Mouse (Mus musculus): Measurements from ENCODE around the gene Ctrl. TPM values are rescaled to one million over a fixed set of nuclear protein-coding genes. Genes with fewer than 3 reads are reported as not detected.

Gene Ctrl
- polyA plus RNA-seq, 1 experiment from 2014 or later, result 2.8 TPM

DNA sequence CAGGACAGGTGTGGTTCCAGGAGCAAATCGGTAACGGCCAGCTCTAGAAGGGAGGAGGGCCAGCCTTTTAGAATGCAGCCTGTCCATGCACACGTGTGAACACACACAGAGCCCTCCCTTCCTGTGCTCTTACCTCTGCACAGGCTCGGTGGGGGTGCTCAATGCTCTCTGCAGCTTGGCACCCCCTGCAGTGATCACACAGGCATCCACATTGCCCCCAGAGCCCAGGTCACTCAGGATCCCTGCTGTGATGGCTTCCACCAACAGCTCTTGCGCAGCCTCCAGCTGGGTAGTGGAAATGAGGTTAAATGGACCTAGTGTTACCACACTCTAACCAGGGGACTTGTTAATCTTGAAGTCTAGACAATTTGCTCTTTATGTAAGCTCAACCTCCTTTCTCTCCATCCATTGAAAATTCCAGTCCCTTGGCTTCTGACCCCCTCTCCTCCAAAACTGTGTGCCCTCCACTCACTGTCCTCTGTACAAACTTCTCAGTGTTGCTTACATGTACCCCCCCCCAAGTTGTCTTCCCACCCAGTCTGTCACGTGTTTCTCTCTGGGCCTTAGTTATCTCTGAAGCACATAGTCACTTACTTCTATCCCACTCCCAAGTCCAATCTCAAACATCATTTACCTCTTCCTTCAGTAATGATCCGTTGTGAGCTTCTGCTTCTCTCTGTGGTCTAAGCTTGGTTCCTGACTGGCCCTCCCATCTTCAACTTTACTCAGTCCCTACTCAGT lies 2.4 kb upstream of the Ctrl start:
- ATAC-seq (ENCODE audit: low FRiP score), result no peak
- peaks cover 21% of the 10 kb centered on the region for H3K36me3 ChIP-seq
- peaks cover 18% of the 10 kb centered on the region for H3K4me1 ChIP-seq (replicated peaks)
- peak overlapping the region; percentile 93 for H3K9ac ChIP-seq
- peak overlapping the region; percentile 74 for H3K4me3 ChIP-seq
- 38% methylated on average over 7 of the region's 7 CpGs for WGBS
- no peak overlapping the region for H3K27ac ChIP-seq
- H3K27me3 ChIP-seq, result no peaks in the 10 kb centered on the region
- no peaks in the 10 kb centered on the region for H3K9me3 ChIP-seq
- H3K4me2 ChIP-seq, result peak overlapping the region; percentile 93

DNA sequence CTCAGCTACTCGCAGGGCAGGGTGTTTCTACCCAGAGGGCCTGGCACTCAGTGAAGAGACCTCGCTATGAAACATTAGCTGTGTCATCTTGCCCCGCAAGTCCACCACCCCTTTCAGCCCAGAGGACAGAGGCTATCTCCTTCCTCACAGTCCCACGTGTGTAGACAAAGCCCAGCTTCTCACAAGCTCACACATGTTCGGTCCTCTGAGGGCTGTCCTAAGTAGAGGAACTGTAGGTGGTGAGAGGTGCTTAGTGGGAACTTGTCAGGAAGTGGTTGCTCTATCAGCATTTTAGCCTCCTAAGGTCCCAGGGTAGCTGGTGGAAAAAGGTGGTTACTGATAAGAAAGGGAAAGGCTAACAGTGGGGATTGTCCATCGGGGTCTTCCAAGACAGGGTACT lies 1.4 kb upstream of the Ctrl start:
- Histone ChIP-seq H3K4me2 (no peak overlapping the region), H3K4me1 (replicated peaks) (peaks cover 23% of the 10 kb centered on the region), H3K4me3 (no peak overlapping the region), H3K9ac (0 out of 2 replicates have a peak overlapping the region, but pooled peaks have one; percentile 43), H3K27ac (no peak overlapping the region), H3K36me3 (peaks cover 21% of the 10 kb centered on the region), H3K27me3 (no peaks in the 10 kb centered on the region), H3K9me3 (no peaks in the 10 kb centered on the region)
- no peak for ATAC-seq (ENCODE audit: low FRiP score)
- WGBS, result 86% methylated on average over 6 of the region's 6 CpGs

DNA sequence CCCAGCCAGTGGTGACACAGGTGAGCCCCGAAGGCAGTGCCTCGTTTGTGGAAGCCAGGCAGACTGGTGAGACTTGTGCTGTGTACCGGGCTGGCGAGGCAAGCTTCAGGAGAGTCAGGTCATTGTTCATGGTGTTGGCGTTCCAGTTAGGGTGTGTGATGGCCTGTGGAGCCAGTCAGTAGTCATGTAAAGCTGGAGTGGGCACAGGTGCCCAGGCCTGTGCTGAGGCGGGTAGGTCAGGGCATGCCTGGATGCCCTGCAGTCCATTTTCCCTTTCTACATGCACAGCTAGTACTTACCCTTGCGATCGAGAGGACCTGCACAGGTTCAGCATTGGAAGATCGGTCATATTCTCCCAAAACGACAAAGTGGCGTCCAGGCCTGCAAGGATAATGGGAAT lies 1.1 kb downstream of the Ctrl start:
- peak overlapping the region; percentile 43; the same call in 1 of the 2 replicates for H3K9ac ChIP-seq
- no peak overlapping the region for H3K4me3 ChIP-seq
- no peaks in the 10 kb centered on the region for H3K27me3 ChIP-seq
- no peak for ATAC-seq (ENCODE audit: low FRiP score)
- H3K9me3 ChIP-seq, result no peaks in the 10 kb centered on the region
- H3K27ac ChIP-seq, result no peak overlapping the region
- H3K36me3 ChIP-seq, result peaks cover 28% of the 10 kb centered on the region
- WGBS, result 92% methylated on average over 11 of the region's 11 CpGs
- H3K4me1 ChIP-seq (replicated peaks), result peaks cover 19% of the 10 kb centered on the region
- no peak overlapping the region for H3K4me2 ChIP-seq

DNA sequence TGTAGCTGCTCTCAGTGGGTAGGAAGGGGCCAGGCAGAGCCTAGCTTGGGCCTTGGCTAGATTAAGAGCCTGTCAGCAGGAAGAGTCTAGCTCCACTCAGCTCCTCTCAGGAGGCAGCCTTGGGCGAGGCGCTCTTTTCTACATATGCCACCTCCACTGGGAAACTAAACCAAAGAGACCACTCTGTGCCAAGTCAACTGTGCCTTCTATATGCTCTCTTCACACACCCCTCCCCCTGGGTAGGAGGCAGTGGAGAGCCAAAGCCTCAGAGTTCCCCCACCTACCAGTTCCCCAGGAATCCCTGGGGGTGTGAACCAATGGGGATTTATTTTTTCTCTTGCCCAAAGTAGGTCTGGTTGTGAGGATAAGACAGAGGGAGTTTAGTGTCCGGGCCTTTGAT lies 2.4 kb downstream of the Ctrl start:
- 94% methylated on average over 3 of the region's 3 CpGs for WGBS
- no peak; the same call in 1 of the 2 replicates for ATAC-seq (ENCODE audit: low FRiP score)

DNA sequence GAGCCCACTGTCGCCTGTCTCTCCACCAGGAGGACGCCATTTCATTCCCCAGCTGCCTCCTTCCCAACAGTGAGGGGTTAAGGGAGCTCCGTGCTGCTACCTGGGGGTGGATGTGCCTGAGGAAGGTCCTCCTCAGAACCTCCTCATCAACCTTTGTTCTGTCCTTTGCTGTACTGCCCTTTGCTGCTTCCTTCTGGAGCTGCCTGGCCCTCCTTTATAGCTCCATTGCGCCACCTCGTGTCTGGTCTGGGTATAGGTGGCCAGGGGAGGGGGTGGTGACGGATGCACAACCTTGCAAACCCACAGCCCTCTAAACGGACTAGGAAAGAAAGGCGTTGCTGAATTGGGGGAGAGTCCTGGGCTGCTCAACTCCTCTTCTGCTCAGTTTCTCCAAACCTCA lies 3.1 kb downstream of the Ctrl start:
- WGBS, result 10% methylated on average over 8 of the region's 8 CpGs

More for the DNA sequence above, 2.4 kb downstream of the Ctrl start:
- no peak overlapping the region for H3K4me3 ChIP-seq
- H3K27ac ChIP-seq, result no peak overlapping the region
- no peak overlapping the region for H3K4me2 ChIP-seq
- H3K4me1 ChIP-seq (replicated peaks), result peaks cover 16% of the 10 kb centered on the region
- H3K9ac ChIP-seq, result 0 out of 2 replicates have a peak overlapping the region, but pooled peaks have one; percentile 5
- H3K36me3 ChIP-seq, result peaks cover 28% of the 10 kb centered on the region
- H3K27me3 ChIP-seq, result no peaks in the 10 kb centered on the region
- no peaks in the 10 kb centered on the region for H3K9me3 ChIP-seq

DNA sequence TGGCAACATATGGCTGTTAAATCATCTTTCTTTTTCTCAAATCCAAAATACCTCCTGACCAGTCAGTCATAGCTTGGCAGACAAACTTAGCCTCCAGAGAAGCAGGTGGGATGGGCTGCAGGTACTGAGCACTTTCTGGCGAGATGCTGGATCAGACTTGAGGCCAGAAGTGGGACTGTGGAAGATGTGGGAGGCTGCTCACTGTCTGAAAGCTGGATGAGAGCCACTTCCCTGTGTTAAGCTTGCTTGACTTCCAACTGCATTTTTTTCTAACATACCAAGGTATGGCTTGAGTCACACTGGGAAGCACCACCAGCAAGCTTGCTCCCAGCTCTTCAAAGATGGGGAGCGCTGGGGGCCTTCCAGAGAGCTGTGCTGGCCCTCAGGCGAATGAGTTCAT lies 8.5 kb downstream of the Ctrl start:
- 80% methylated on average over 3 of the region's 3 CpGs for WGBS
- Histone ChIP-seq H3K27me3 (no peaks in the 10 kb centered on the region), H3K9me3 (no peaks in the 10 kb centered on the region), H3K36me3 (peaks cover 12% of the 10 kb centered on the region), H3K4me2 (no peak overlapping the region), H3K4me1 (replicated peaks) (peaks cover 14% of the 10 kb centered on the region), H3K9ac (0 out of 2 replicates have a peak overlapping the region, but pooled peaks have one; percentile 29), H3K27ac (no peak overlapping the region), H3K4me3 (no peak overlapping the region)
- ATAC-seq (ENCODE audit: low FRiP score), result no peak

More for the DNA sequence above, 3.1 kb downstream of the Ctrl start:
- Histone ChIP-seq H3K4me3 (no peak overlapping the region), H3K4me1 (replicated peaks) (peaks cover 13% of the 10 kb centered on the region), H3K9me3 (no peaks in the 10 kb centered on the region), H3K9ac (peak overlapping the region; percentile 67), H3K4me2 (0 out of 2 replicates have a peak overlapping the region, but pooled peaks have one; percentile 8), H3K36me3 (peaks cover 33% of the 10 kb centered on the region), H3K27ac (peak overlapping the region; percentile 79), H3K27me3 (no peaks in the 10 kb centered on the region)
- peak; percentile 67 for ATAC-seq (ENCODE audit: low FRiP score)

DNA sequence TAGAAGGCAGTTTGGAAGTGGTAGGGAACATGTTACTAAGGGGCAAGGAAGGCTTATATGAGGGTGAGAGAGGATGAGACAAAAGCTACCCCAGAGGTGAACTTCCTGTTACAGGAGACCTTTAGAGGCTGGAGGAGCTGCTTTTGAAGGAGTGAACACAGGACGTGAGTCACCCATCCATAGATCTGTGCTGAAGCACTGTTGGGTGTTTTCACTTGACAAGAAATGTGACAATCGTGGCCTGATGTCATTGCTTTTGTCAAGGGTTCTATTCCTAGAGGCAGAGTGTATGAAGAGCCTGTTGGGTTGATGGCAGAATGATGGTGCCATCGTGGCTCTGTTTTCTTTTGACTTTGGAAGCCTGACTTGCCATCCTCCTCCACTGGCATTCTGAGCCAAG lies 14.3 kb downstream of the Ctrl start:
- no peak for ATAC-seq (ENCODE audit: low FRiP score)
- no peaks in the 10 kb centered on the region for H3K27me3 ChIP-seq
- H3K36me3 ChIP-seq, result peaks cover 12% of the 10 kb centered on the region
- no peak overlapping the region for H3K4me3 ChIP-seq
- no peak overlapping the region for H3K4me2 ChIP-seq
- H3K9ac ChIP-seq, result no peak overlapping the region
- WGBS, result 93% methylated on average over 3 of the region's 3 CpGs
- no peaks in the 10 kb centered on the region for H3K4me1 ChIP-seq (replicated peaks)
- no peak overlapping the region for H3K27ac ChIP-seq
- H3K9me3 ChIP-seq, result no peaks in the 10 kb centered on the region

DNA sequence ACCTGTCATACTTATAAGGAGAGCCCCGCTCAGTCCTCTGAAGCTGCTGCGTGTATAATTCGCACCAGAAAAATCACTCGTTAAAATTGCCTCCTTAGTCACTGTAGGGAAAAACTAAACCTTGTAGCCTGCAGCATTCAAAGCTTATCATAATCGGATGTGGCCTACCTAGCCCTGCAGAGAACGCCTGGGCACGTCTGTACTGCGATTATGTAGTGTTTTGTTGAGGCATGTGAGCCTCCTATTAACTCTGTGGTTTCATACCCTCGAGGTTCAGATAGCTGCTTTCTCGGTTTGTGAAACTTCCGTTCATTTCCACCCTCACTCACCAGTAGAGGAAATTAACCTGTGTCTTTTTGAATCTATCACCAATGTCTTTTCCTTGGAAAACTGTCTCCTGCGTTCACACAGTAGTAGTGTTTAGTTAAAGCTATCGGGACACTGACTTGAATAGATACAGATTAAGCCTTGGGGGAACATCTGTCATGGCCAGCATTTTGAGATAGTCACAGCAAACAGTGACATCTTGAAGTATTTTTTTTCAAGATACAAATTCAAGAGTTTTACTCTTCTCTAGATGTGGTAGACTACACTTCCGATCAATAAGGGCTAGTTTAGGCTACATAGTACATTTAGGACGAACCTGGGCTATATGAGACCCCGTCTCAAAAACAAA lies 32.6 kb downstream of the Ctrl start:
- ATAC-seq (ENCODE audit: low FRiP score), result no peak
- Histone ChIP-seq H3K9ac (peak overlapping the region; percentile 99), H3K4me1 (replicated peaks) (peaks cover 14% of the 10 kb centered on the region), H3K4me3 (peak overlapping the region; percentile 93), H3K4me2 (peak overlapping the region; percentile 90), H3K36me3 (peaks cover 1% of the 10 kb centered on the region; the same call in 1 of the 2 replicates), H3K27me3 (no peaks in the 10 kb centered on the region), H3K9me3 (no peaks in the 10 kb centered on the region), H3K27ac (peak overlapping the region; percentile 90)
- WGBS, result 42% methylated on average over 16 of the region's 16 CpGs

DNA sequence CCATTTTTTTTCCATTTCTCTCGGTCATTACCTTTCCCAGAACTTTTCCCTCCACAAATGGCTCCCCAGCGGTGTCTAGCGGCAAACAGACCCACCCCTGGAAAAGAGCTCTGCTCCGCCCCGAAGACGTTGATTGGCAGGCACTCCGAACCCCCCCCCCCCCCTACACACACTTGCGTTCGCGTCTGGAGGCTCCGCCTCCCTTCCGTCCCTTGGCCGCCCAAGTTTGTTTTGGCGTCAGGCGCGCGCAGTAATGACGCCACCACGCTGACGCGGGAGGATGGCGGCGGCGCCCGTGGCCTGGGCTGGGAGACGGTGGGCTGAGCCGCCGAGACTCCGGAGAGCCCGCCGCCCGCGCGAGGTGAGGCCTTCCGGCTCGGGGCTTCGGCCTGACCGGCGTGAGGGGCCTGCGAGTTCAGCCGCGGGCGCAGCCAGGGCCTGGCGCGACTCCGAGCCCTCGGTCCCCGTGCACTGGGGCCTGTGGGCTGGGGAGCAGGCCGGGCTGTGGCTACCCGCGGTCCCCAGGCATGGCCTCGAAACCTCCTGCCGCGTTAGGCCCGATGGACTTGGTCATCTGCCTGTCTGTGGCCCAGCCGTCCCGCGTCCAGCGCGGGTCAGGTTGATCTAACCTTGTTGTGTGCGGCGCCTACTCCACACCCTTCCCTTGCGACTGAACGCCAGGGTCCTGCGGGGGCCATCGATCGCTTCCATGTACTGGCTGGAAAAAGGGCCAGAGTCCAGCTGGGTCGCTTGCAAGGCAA lies 33.3 kb downstream of the Ctrl start, which contains the start of gene Pskh1:
TSS of gene Pskh1 (plus strand) at position 262 of the 761 bp plus-strand sequence.
- Histone ChIP-seq H3K9me3 (no peaks in the 10 kb centered on the region), H3K9ac (peak within 1 kb of the TSS; percentile 99), H3K4me2 (peak within 1 kb of the TSS; percentile 90), H3K27ac (peak within 1 kb of the TSS; percentile 90), H3K4me1 (replicated peaks) (peaks cover 14% of the 10 kb centered on the region), H3K36me3 (peaks cover 6% of the 10 kb centered on the region; the same call in 1 of the 2 replicates), H3K27me3 (no peaks in the 10 kb centered on the region), H3K4me3 (peak within 1 kb of the TSS; percentile 93)
- peak; percentile 93 for ATAC-seq (ENCODE audit: low FRiP score)
- WGBS, result under 1% methylated on average over 63 of the region's 68 CpGs

DNA sequence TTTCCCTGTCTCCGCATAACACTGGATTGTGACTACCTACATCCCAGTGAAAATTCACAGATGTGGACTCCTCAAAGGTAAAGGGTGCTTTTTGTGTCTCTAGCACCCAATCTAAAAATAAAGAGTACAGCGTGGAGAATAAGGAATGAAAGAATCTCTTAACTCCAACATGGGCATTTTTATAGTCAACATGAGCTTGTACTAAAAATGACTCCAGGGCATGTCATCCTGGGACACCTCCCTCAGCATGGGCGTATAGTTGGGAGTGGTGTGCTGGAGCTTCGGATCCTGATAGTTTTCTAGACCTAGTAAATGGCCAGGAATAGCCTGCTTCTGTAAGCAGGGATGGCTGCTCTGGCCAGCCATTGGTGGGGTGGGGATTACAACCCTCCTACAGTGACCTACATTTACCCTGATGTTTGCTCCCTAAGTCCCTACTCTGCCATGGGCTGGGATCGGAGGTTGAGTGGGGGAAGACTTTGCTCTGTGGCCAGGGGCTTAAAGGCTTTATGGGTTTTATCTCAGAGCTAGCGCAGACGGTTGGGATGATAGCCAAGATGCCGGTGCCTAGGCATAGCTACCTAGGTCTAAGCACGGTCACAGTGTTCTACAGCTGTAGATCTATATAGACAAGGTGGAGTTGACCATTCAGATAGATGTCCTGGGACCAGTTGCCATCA lies 35.7 kb downstream of the Ctrl start:
- H3K4me1 ChIP-seq (replicated peaks), result peaks cover 24% of the 10 kb centered on the region
- 84% methylated on average over 9 of the region's 9 CpGs for WGBS
- H3K4me2 ChIP-seq, result no peak overlapping the region
- no peak overlapping the region for H3K4me3 ChIP-seq
- ATAC-seq (ENCODE audit: low FRiP score), result no peak
- no peak overlapping the region for H3K27ac ChIP-seq
- H3K9ac ChIP-seq, result no peak overlapping the region
- no peaks in the 10 kb centered on the region for H3K27me3 ChIP-seq
- H3K36me3 ChIP-seq, result peaks cover 23% of the 10 kb centered on the region
- no peaks in the 10 kb centered on the region for H3K9me3 ChIP-seq

DNA sequence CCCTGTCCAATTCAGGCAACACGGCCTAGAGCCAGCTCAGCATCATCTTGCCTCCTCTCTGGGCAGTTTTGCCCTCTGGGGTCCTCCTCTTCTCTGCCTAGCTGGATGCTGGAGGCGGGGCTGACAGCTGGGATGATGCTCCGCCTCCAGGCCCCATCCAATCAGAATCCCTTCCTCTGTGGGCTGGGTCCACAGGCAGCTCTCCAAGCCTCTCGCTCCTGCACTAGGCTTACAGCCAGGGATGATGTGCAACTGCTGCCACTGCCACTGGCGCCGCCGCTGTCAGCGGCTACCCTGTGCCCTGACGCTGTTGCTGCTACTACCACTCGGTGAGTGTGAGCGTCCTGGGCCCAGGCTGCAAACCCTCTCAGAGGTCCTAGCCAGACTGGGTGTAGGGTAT lies 40.3 kb downstream of the Ctrl start, which contains the start of gene Nrn1l:
TSS of gene Nrn1l (plus strand) at position 229 of the 400 bp plus-strand sequence.
- Histone ChIP-seq H3K36me3 (peaks cover 69% of the 10 kb centered on the region), H3K9me3 (no peaks in the 10 kb centered on the region), H3K4me1 (replicated peaks) (peaks cover 10% of the 10 kb centered on the region), H3K9ac (peak within 1 kb of the TSS; percentile 43), H3K27ac (peak within 1 kb of the TSS; percentile 62), H3K4me2 (0 out of 2 replicates have a peak within 1 kb of the TSS, but pooled peaks have one; percentile 26), H3K4me3 (peak within 1 kb of the TSS; percentile 7; the same call in 1 of the 2 replicates), H3K27me3 (no peaks in the 10 kb centered on the region)
- peak; percentile 81 for ATAC-seq (ENCODE audit: low FRiP score)
- WGBS, result 6% methylated on average over 11 of the region's 11 CpGs

All from hindbrain, embryonic 13.5 days (tissue).